Mouse (Mus musculus) cerebellum, adult 2 months (tissue): Measurements from ENCODE around the gene Ankub1. TPM values are rescaled to one million over a fixed set of nuclear protein-coding genes. Genes with fewer than 3 reads are reported as not detected.

Experiments
- DNase-seq, 2 experiments: peaks; one replicate each; pipeline ENCODE4 v3.0.0; 2021
- H3K27ac ChIP-seq: fragments of 200-500 bp; 2 replicates; pipeline ENCODE4 v1.5.1; 2012; ENCODE audit warnings: low read length, control low read depth, inconsistent platforms; ENCODE audit not compliant: insufficient read depth
- H3K27me3 ChIP-seq: fragments of 200-500 bp; 2 replicates; pipeline ENCODE4 v1.6.1; 2012; ENCODE audit warnings: inconsistent platforms, mild to moderate bottlenecking, low read length, moderate library complexity; ENCODE audit not compliant: control insufficient read depth, insufficient read depth
- H3K4me1 ChIP-seq: fragments of 200-500 bp; 2 replicates; pipeline ENCODE4 v1.6.1; 2011; ENCODE audit warnings: low read length; ENCODE audit not compliant: control insufficient read depth, insufficient read depth
- H3K4me3 ChIP-seq: fragments of 200-500 bp; replicated peaks from 2 replicates; pipeline ENCODE3; 2011; ENCODE audit warnings: mild to moderate bottlenecking, low read depth, low read length, control low read depth; ENCODE audit not compliant: insufficient read depth
- CTCF ChIP-seq: fragments of 200-500 bp; IDR thresholded peaks from 2 replicates; pipeline ENCODE4 v1.5.1; 2011; ENCODE audit warnings: low read depth, mild to moderate bottlenecking, control low read depth, low read length, moderate library complexity, borderline replicate concordance; ENCODE audit not compliant: insufficient read depth
- POLR2A ChIP-seq: fragments of 200-500 bp; IDR thresholded peaks from 2 replicates; pipeline ENCODE4 v1.6.1; 2011; ENCODE audit warnings: low read length, control low read depth, borderline replicate concordance; ENCODE audit not compliant: insufficient read depth
- WGBS: fragments of 180-500 bp; shearing (Covaris S2); methylation state at CpG from one replicate; pipeline ENCODE4 v1.1.7; 2018; 5-methylcytosine and 5-hydroxymethylcytosine counted together
- polyA plus RNA-seq: library from polyadenylated mRNA; depleted of rRNA; stranded (reverse); fragments of >200 nt; gene quantifications from 2 replicates; pipeline ENCODE4 v1.2.3, GENCODE M21; 2012

Ankub1 gene
- polyA plus RNA-seq, 1 experiment = 3.9 TPM

GRCm38 (mm10) chr3:57696249-57696648, 3.6 kb upstream of the Ankub1 start:
- WGBS = 82% methylated on average over 4 of the region's 4 CpGs
- H3K27me3 ChIP-seq = no peaks in the 10 kb centered on the region; the same call in 1 of the 2 replicates
- H3K27ac ChIP-seq = no peak overlapping the region
- DNase-seq = no peak
- TF ChIP-seq CTCF (no peak), POLR2A (no peak)
- no peak overlapping the region for H3K4me3 ChIP-seq
- no peaks in the 10 kb centered on the region for H3K4me1 ChIP-seq

- Histone ChIP-seq H3K27me3 (no peaks in the 10 kb centered on the region; the same call in 1 of the 2 replicates), H3K27ac (no peak overlapping the region), H3K4me1 (no peaks in the 10 kb centered on the region), H3K4me3 (no peak overlapping the region)
- no peak for DNase-seq
- WGBS = 80% methylated on average over 4 of the region's 4 CpGs
- TF ChIP-seq POLR2A (no peak), CTCF (no peak)
Measured at GRCm38 (mm10) chr3:57691772-57692171, 827 bp downstream of the Ankub1 start.

GRCm38 (mm10) chr3:57677786-57678185, 14.8 kb downstream of the Ankub1 start:
- Histone ChIP-seq H3K4me3 (no peak overlapping the region), H3K27me3 (no peaks in the 10 kb centered on the region), H3K27ac (no peak overlapping the region), H3K4me1 (no peaks in the 10 kb centered on the region)
- TF ChIP-seq POLR2A = no peak
- TF ChIP-seq CTCF = no peak
- DNase-seq = peak in 1 of 2 experiments; percentile 16

GRCm38 (mm10) chr3:57674075-57674474, 18.5 kb downstream of the Ankub1 start:
- no peaks in the 10 kb centered on the region for H3K27me3 ChIP-seq
- DNase-seq = no peak
- H3K4me1 ChIP-seq = no peaks in the 10 kb centered on the region
- no peak overlapping the region for H3K4me3 ChIP-seq
- H3K27ac ChIP-seq = no peak overlapping the region
- WGBS = 88% methylated on average over 2 of the region's 2 CpGs
- TF ChIP-seq CTCF = no peak
- TF ChIP-seq POLR2A = no peak

GRCm38 (mm10) chr3:57673586-57673985, 19.0 kb downstream of the Ankub1 start:
- DNase-seq = no peak
- Histone ChIP-seq H3K27ac (no peak overlapping the region), H3K27me3 (no peaks in the 10 kb centered on the region), H3K4me1 (no peaks in the 10 kb centered on the region), H3K4me3 (no peak overlapping the region)
- TF ChIP-seq POLR2A (no peak), CTCF (no peak)
- 83% methylated on average over 4 of the region's 4 CpGs for WGBS

- TF ChIP-seq POLR2A (no peak), CTCF (peak; percentile 33; the same call in 1 of the 2 replicates)
- DNase-seq = peak; percentile 60 to 61
- Histone ChIP-seq H3K4me3 (peak overlapping the region; percentile 18), H3K4me1 (no peaks in the 10 kb centered on the region), H3K27ac (no peak overlapping the region), H3K27me3 (no peaks in the 10 kb centered on the region)
- 24% methylated on average over 14 of the region's 14 CpGs for WGBS
Measured at GRCm38 (mm10) chr3:57667054-57667723, 25.4 kb downstream of the Ankub1 start.

GRCm38 (mm10) chr3:57665880-57666279, 26.7 kb downstream of the Ankub1 start:
- Histone ChIP-seq H3K27me3 (no peaks in the 10 kb centered on the region), H3K4me1 (no peaks in the 10 kb centered on the region), H3K4me3 (no peak overlapping the region), H3K27ac (no peak overlapping the region)
- TF ChIP-seq CTCF (no peak), POLR2A (no peak)
- WGBS = 87% methylated on average over 5 of the region's 5 CpGs
- DNase-seq = no peak

- Histone ChIP-seq H3K4me3 (no peak overlapping the region), H3K4me1 (no peaks in the 10 kb centered on the region), H3K27ac (no peak overlapping the region), H3K27me3 (no peaks in the 10 kb centered on the region)
- TF ChIP-seq POLR2A = no peak
- no peak for TF ChIP-seq CTCF
- 59% methylated on average over 10 of the region's 10 CpGs for WGBS
- DNase-seq = no peak
Measured at GRCm38 (mm10) chr3:57664682-57665081, 27.9 kb downstream of the Ankub1 start.

GRCm38 (mm10) chr3:57663731-57664130, 28.9 kb downstream of the Ankub1 start:
- TF ChIP-seq POLR2A (no peak), CTCF (peak; percentile 23; the same call in 1 of the 2 replicates)
- 14% methylated on average over 6 of the region's 6 CpGs for WGBS
- Histone ChIP-seq H3K27me3 (no peaks in the 10 kb centered on the region), H3K4me3 (no peak overlapping the region), H3K4me1 (no peaks in the 10 kb centered on the region), H3K27ac (no peak overlapping the region)
- DNase-seq = peak in 1 of 2 experiments; percentile 22
